Mouse (Mus musculus): ENCODE results near the gene Uba2.

DNA sequence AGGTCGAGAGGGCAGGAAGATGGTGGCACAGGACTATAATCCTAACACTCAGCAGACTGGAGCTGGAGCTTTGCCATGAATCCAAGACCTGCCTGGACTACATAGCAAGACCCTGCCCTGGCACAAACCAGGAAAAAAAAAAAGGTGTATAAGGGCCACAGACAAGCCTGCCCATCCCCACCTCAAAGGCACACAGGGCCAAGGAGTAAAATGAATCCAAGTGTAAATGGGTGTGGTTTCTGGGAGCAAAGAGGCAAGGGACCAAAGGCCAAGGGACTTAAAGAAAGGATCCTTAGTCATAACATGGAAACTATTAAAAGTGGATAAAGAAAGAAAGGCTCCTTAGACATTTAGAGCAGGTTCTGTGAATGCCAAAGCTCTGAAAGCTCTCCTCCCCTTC lies 49.1 kb upstream of the Uba2 start:
- TF ChIP-seq POLR2A (IDR thresholded peaks at IDR 0.05; ENCODE audit: low read depth, low read length) = no peak
- no peak for TF ChIP-seq CTCF (IDR thresholded peaks at IDR 0.05; ENCODE audit: extremely low read depth, insufficient read depth, insufficient read length, insufficient replicate concordance)
